24 mouse cellular contexts compared by ENCODE assay signal in the genomic region with DNA sequence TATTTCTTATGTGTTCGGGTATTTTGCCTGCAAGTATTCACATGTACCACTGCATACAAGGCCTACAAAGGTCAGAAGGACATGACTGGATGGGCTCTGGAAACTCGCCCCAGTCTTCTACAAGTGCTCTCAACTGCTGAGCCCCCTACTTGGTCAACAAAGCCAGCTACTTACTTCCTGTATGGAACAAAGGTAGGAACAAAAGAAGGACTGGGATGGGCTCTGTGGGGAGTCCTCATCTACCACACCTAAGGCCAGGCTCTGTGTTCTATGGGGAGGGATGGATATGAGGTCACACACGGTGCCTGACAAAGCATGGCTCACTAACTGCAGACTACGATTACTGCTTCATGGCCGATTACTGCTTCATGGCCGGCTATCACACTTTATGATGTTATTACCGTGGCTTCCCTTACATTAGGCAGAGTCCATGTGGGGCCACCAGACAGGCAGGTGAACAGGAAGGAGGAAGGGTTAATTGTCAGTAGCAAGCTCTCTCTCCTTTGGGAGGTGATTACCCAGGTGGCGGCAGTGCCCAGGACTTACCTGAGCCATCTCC. TPM values are rescaled to one million over a fixed set of nuclear protein-coding genes. Genes with fewer than 3 reads are reported as not detected.
"Had no signal": no experiment of that assay in that cellular context is flagged by ENCODE, and none has a peak within 500 bp of the region (broad histone marks: within the 10 kb centered on the region; RNA-seq: fewer than 3 reads in every experiment).

No protein-coding gene starts in this region.

- ATAC-seq: liver, postnatal 0 days; midbrain, embryonic 15.5 days had no signal

- H3K9me3 ChIP-seq: kidney, embryonic 15.5 days; limb, embryonic 12.5 days; limb, embryonic 15.5 days; lung, embryonic 15.5 days; midbrain, embryonic 12.5 days; midbrain, embryonic 15.5 days; neural tube, embryonic 12.5 days; neural tube, embryonic 15.5 days had no signal

- H3K4me3 ChIP-seq: kidney, embryonic 15.5 days; left cerebral cortex, adult 2 months; limb, embryonic 12.5 days; limb, embryonic 15.5 days; lung, embryonic 15.5 days; midbrain, embryonic 12.5 days; midbrain, embryonic 15.5 days; neural tube, embryonic 12.5 days; neural tube, embryonic 15.5 days had no signal

- H3K27me3 ChIP-seq: kidney, embryonic 15.5 days; limb, embryonic 12.5 days; limb, embryonic 15.5 days; lung, embryonic 15.5 days; midbrain, embryonic 12.5 days; midbrain, embryonic 15.5 days; neural tube, embryonic 12.5 days; neural tube, embryonic 15.5 days had no signal

- H3K4me1 ChIP-seq: kidney, embryonic 15.5 days; limb, embryonic 12.5 days; limb, embryonic 15.5 days; lung, embryonic 15.5 days; midbrain, embryonic 12.5 days; midbrain, embryonic 15.5 days; neural tube, embryonic 12.5 days; neural tube, embryonic 15.5 days had no signal

- H3K27ac ChIP-seq: kidney, embryonic 15.5 days; left cerebral cortex, adult 2 months; limb, embryonic 12.5 days; limb, embryonic 15.5 days; liver, embryonic 14.5 days; lung, embryonic 15.5 days; midbrain, embryonic 12.5 days; midbrain, embryonic 15.5 days; neural tube, embryonic 12.5 days; neural tube, embryonic 15.5 days had no signal

- DNase-seq: kidney, adult 8-10 months; kidney, postnatal 10 days; kidney, postnatal 36 days; layer of hippocampus, postnatal 36 days; left cerebral cortex, postnatal 4 days; liver, postnatal 0 days; lung, postnatal 10 days; right cerebral cortex, postnatal 25 days; spleen, adult 18-20 months; thymus, postnatal 25 days had no signal

- H3K9ac ChIP-seq: kidney, embryonic 15.5 days; limb, embryonic 12.5 days; limb, embryonic 15.5 days; liver, embryonic 14.5 days; liver, postnatal 0 days; lung, embryonic 15.5 days; midbrain, embryonic 12.5 days; midbrain, embryonic 15.5 days; neural tube, embryonic 12.5 days; neural tube, embryonic 15.5 days had no signal

- H3K4me2 ChIP-seq: kidney, embryonic 15.5 days; limb, embryonic 12.5 days; limb, embryonic 15.5 days; liver, embryonic 11.5 days; lung, embryonic 15.5 days; midbrain, embryonic 12.5 days; midbrain, embryonic 15.5 days; neural tube, embryonic 12.5 days; neural tube, embryonic 15.5 days had no signal

RNA-seq across cellular contexts. Expression of a gene that starts 30.9 kb away (rescaled TPM):
- polyA plus RNA-seq: limb, embryonic 15.5 days; liver, embryonic 14.5 days; liver, postnatal 0 days; macrophage; neural tube, embryonic 15.5 days; stomach, embryonic 16.5 days; thymus, postnatal 0 days had no signal
